Mouse (Mus musculus) cerebellum, adult 2 months (tissue): ENCODE data around the gene Map3k21. TPM values are rescaled to one million over a fixed set of nuclear protein-coding genes. Genes with fewer than 3 reads are reported as not detected.

ENCODE experiments used
- DNase-seq, 2 experiments: peaks; one replicate each; pipeline ENCODE4 v3.0.0; 2021
- H3K27ac ChIP-seq: fragments of 200-500 bp; 2 replicates; pipeline ENCODE4 v1.5.1; 2012; ENCODE audit warnings: low read length, control low read depth, inconsistent platforms; ENCODE audit not compliant: insufficient read depth
- H3K27me3 ChIP-seq: fragments of 200-500 bp; 2 replicates; pipeline ENCODE4 v1.6.1; 2012; ENCODE audit warnings: inconsistent platforms, mild to moderate bottlenecking, low read length, moderate library complexity; ENCODE audit not compliant: control insufficient read depth, insufficient read depth
- H3K4me1 ChIP-seq: fragments of 200-500 bp; 2 replicates; pipeline ENCODE4 v1.6.1; 2011; ENCODE audit warnings: low read length; ENCODE audit not compliant: control insufficient read depth, insufficient read depth
- H3K4me3 ChIP-seq: fragments of 200-500 bp; replicated peaks from 2 replicates; pipeline ENCODE3; 2011; ENCODE audit warnings: mild to moderate bottlenecking, low read depth, low read length, control low read depth; ENCODE audit not compliant: insufficient read depth
- CTCF ChIP-seq: fragments of 200-500 bp; IDR thresholded peaks from 2 replicates; pipeline ENCODE4 v1.5.1; 2011; ENCODE audit warnings: low read depth, mild to moderate bottlenecking, control low read depth, low read length, moderate library complexity, borderline replicate concordance; ENCODE audit not compliant: insufficient read depth
- POLR2A ChIP-seq: fragments of 200-500 bp; IDR thresholded peaks from 2 replicates; pipeline ENCODE4 v1.6.1; 2011; ENCODE audit warnings: low read length, control low read depth, borderline replicate concordance; ENCODE audit not compliant: insufficient read depth
- WGBS: fragments of 180-500 bp; shearing (Covaris S2); methylation state at CpG from one replicate; pipeline ENCODE4 v1.1.7; 2018; 5-methylcytosine and 5-hydroxymethylcytosine counted together
- polyA plus RNA-seq: library from polyadenylated mRNA; depleted of rRNA; stranded (reverse); fragments of >200 nt; gene quantifications from 2 replicates; pipeline ENCODE4 v1.2.3, GENCODE M21; 2012; rRNA removed

Map3k21 gene
- polyA plus RNA-seq, 1 experiment = 1.1 TPM

DNA sequence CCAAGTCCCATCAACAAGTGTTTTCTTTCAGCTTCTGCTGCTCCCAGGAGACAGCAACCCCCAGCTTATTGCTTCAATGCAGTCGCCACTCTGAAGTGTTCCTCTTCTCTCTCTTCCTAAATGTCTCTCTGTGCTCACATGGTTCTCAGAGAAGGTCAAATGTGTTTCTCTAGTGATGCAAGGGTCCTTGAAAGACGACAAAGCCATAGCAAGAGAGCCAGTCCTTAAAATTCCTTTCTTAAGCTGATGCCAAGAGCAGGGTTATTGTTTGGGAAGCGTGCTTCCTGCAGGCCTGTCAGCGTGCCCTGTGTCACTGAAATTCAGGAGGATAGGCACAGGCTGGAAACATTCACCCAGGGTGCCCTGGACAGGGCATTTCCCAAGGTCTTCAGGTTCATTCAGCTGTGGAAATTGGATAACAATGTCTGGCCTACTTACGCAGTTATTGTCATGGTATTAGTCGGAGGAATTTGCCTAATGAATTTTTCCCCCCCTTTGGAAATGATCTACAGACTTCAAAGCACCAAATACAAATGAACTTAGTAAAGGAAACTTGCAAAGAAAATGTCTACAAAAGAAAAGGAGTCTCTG lies 76.8 kb downstream of the Map3k21 start:
- H3K27ac ChIP-seq = no peak overlapping the region
- TF ChIP-seq CTCF (no peak), POLR2A (no peak)
- H3K4me3 ChIP-seq = no peak overlapping the region
- DNase-seq = no peak
- H3K27me3 ChIP-seq = no peaks in the 10 kb centered on the region
- H3K4me1 ChIP-seq = no peaks in the 10 kb centered on the region
- 62% methylated on average over 6 of the region's 6 CpGs for WGBS

DNA sequence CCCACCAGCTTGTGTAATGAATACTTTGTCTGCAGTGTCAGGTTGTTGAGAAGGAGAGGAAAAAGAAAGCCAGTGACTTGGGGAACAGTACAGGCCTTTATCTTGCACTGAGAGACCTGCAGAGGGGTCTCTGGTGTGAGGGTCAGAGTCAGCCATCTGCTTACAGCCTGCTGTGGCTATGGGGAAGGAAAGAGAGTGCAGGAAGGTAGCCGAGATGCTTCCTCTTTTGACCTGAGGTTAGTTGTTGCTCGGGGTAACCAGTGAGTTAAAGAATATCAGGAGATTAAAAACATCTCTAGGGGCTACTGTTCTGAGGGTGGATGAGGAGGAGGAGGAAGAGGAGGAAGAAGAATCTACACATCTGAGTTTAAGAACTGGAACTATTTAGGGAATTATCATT lies 77.7 kb downstream of the Map3k21 start:
- TF ChIP-seq CTCF (no peak), POLR2A (no peak)
- Histone ChIP-seq H3K27me3 (no peaks in the 10 kb centered on the region), H3K4me1 (no peaks in the 10 kb centered on the region), H3K27ac (no peak overlapping the region), H3K4me3 (no peak overlapping the region)
- WGBS = 79% methylated on average over 2 of the region's 2 CpGs
- no peak for DNase-seq

DNA sequence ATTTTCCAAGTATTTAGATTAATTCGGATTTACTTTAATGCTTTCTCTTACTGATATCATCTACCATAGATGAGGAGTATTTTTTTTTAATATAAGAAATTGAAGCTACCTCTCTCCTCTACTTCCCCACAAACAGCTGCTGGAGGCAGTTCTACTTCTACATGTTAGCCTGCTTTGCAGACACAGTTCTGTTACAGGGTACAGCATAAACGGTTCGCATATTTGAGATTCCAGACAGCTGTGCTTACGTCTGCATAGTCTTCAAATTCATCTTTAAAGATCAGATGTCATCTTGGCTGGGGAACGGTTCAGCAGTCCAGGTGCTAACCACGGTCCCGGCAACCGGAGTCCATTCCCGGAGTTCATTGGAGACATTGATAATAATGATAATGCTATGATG lies 83.4 kb downstream of the Map3k21 start:
- H3K4me1 ChIP-seq = peaks cover 4% of the 10 kb centered on the region; the same call in 1 of the 2 replicates
- no peak overlapping the region for H3K4me3 ChIP-seq
- no peak for DNase-seq
- H3K27ac ChIP-seq = no peak overlapping the region
- WGBS = 83% methylated on average over 9 of the region's 9 CpGs
- TF ChIP-seq CTCF (no peak), POLR2A (no peak)
- H3K27me3 ChIP-seq = no peaks in the 10 kb centered on the region

DNA sequence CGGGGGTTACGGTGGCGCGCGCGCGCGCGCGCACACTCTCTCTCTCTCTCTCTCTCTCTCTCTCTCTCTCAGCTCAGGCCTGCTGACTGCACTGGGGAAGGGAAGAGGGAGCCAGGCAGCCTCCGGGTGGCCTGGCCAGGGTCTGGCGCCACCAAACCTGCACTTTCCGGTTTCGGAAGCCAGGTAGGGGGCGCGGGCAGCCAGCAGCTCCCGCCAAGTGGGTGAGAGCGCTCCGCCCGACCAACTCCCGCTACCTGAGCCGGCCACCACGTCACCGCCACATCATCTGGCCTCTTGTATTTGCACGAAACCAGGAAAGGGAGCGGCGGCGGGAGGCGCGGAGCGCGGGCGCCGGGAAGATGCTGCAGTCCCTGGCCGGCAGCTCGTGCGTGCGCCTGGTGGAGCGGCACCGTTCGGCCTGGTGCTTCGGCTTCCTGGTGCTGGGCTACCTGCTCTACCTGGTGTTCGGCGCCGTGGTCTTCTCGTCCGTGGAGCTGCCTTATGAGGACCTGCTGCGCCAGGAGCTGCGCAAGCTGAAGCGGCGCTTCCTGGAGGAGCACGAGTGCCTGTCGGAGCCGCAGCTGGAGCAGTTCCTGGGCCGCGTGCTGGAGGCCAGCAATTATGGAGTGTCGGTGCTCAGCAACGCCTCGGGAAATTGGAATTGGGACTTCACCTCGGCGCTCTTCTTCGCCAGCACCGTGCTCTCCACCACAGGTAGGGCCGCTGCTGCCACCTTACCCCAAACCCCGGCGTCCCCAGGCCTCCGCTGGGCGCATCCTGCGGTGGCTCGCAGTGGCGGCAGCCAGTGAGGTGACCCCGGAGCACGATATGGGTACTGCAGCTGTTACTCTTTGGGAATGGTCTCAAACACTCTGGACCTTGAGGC lies 85.1 kb downstream of the Map3k21 start, which contains the start of gene Kcnk1:
Gene Kcnk1 (plus strand): TSS at position 70 of the 886 bp plus-strand sequence.
- Histone ChIP-seq H3K27ac (peak within 1 kb of the TSS; percentile 97), H3K4me1 (peaks cover 4% of the 10 kb centered on the region; the same call in 1 of the 2 replicates), H3K4me3 (peak within 1 kb of the TSS; percentile 89), H3K27me3 (no peaks in the 10 kb centered on the region)
- DNase-seq = peak; percentile 93 to 94
- TF ChIP-seq POLR2A (peak; percentile 66; the same call in 1 of the 2 replicates), CTCF (no peak)
- WGBS = under 1% methylated on average over 73 of the region's 73 CpGs

DNA sequence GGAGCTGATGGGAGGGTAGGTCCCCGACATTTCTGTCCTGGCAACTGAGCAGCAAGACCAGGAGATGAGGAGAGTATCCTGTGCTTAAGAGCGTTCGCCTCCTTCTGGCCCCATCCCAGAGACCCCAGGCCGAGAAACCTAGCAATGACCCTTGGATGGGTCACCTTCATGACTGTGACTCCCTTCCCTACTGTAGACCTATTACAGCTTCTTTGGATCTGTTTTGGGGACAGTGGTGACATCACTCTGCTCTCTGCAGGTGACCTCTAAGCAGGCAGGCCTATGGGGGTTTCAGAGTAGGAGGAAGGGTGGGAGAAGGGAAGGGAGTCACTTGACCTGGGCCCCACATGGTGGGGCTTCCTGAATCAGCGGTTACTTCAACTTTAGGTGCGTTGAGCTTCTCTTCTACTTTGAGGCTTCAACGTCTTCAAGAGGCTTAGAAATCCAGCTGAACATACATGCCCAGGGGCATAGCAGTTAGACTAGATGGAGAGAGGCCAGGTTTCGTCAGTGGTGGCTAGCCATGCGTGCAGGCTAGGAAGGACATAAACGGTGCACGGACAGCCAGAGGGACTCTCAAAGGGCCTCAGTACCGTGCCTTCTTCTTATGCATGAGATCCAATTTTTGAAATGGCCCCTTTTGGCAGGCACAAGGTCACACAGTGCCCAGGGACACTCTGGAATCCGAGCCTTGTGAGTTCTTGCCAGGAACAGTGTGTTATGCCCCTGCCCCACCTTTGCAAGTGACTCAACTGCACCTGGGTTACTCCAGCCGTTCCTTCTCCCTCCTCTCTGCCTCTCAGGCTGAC lies 86.0 kb downstream of the Map3k21 start:
- Histone ChIP-seq H3K27ac (peak overlapping the region; percentile 97), H3K4me1 (peaks cover 7% of the 10 kb centered on the region; the same call in 1 of the 2 replicates), H3K27me3 (no peaks in the 10 kb centered on the region), H3K4me3 (peak overlapping the region; percentile 89)
- DNase-seq = peak; percentile 76
- peak; percentile 11; the same call in 1 of the 2 replicates for TF ChIP-seq POLR2A
- TF ChIP-seq CTCF = no peak
- 5% methylated on average over 14 of the region's 14 CpGs for WGBS

DNA sequence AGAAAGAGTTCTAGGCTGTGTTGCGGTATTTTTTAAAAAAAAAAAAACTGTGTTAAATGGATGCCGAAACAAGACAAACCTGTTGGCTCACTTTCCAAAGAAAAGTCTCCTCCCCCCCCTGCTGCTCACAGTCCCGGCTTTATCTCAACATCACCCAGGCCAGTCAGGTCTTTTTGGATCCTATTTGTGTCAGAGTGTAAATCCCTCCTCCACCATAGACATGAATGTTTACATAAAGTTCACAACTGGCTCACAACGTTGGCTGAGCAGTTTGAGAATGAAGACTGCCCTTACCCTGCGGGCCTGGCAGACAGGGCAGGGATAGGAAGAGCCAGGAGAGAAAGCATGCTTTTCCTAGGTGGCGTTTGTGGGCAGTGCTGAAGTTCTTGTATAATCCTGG lies 86.7 kb downstream of the Map3k21 start:
- Histone ChIP-seq H3K4me1 (peaks cover 8% of the 10 kb centered on the region; the same call in 1 of the 2 replicates), H3K4me3 (peak overlapping the region; percentile 89), H3K27ac (peak overlapping the region; percentile 97), H3K27me3 (no peaks in the 10 kb centered on the region)
- DNase-seq = peak; percentile 60 to 67
- TF ChIP-seq POLR2A = no peak
- no peak for TF ChIP-seq CTCF
- WGBS = 8% methylated on average over 6 of the region's 6 CpGs

Other genes with a start within 250 kb of the Map3k21 start
- 2.6 and 3.0 TPM in 2 replicates for gene Map10, start 240.6 kb upstream of the Map3k21 start, polyA plus RNA-seq
- 46.1 and 47.3 TPM in 2 replicates for gene Ntpcr, start 180.5 kb upstream of the Map3k21 start, polyA plus RNA-seq
- gene Pcnx2, start 12.1 kb upstream of the Map3k21 start, polyA plus RNA-seq = 40.4 and 41.4 TPM in 2 replicates
- gene Kcnk1, start 84.7 kb downstream of the Map3k21 start, polyA plus RNA-seq = 206 and 213 TPM in 2 replicates